Mouse (Mus musculus) intestine, embryonic 16.5 days (tissue): ENCODE data around the gene Nyap1. TPM values are rescaled to one million over a fixed set of nuclear protein-coding genes. Genes with fewer than 3 reads are reported as not detected.

ENCODE experiments used
- ATAC-seq: fragments of 200-750 bp; cut with Nextera tagmentation; 2 replicates; pipeline ENCODE4 v1.8.0; 2017; ENCODE audit warnings: moderate TSS enrichment, moderate library complexity
- H3K27ac ChIP-seq: fragments of 300-500 bp; sonication (generic); 2 replicates; pipeline ENCODE4 v1.5.1; 2014; ENCODE audit warnings: mild to moderate bottlenecking, low read length
- H3K27me3 ChIP-seq: fragments of 300-500 bp; sonication (generic); replicated peaks from 2 replicates; pipeline ENCODE4 v1.6.1; 2014; ENCODE audit warnings: low read length, control low read depth, mixed read lengths; ENCODE audit not compliant: control insufficient read depth, insufficient read depth
- H3K36me3 ChIP-seq: fragments of 300-500 bp; sonication (generic); 2 replicates; pipeline ENCODE4 v1.6.1; 2014; ENCODE audit warnings: low read length, control low read depth; ENCODE audit not compliant: control insufficient read depth, insufficient read depth
- H3K4me1 ChIP-seq: fragments of 300-500 bp; sonication (generic); 2 replicates; pipeline ENCODE4 v1.6.1; 2014; ENCODE audit warnings: low read length, control low read depth, mixed read lengths; ENCODE audit not compliant: control insufficient read depth, insufficient read depth
- H3K4me2 ChIP-seq: fragments of 300-500 bp; sonication (generic); 2 replicates; pipeline ENCODE4 v1.6.1; 2014; ENCODE audit warnings: low read depth, low read length, control low read depth
- H3K4me3 ChIP-seq: fragments of 300-500 bp; sonication (generic); 2 replicates; pipeline ENCODE4 v1.5.1; 2014; ENCODE audit warnings: mild to moderate bottlenecking, low read length
- H3K9ac ChIP-seq: fragments of 300-500 bp; sonication (generic); 2 replicates; pipeline ENCODE4 v1.6.1; 2014; ENCODE audit warnings: low read depth, low read length
- H3K9me3 ChIP-seq: fragments of 300-500 bp; sonication (generic); 2 replicates; pipeline ENCODE4 v1.6.1; 2016; ENCODE audit warnings: low read length, control low read depth; ENCODE audit not compliant: control insufficient read depth
- WGBS: fragments of 180-500 bp; shearing (Covaris S2); extraction: QIAGEN DNeasy Blood & Tissue Kit; methylation state at CpG from one replicate; pipeline ENCODE4 v1.1.7; 2014; 5-methylcytosine and 5-hydroxymethylcytosine counted together
- polyA plus RNA-seq: library from polyadenylated mRNA; unstranded; fragments of >200 nt; fragmentation: Nextera tagmentation; extraction: Ambion mirVana; gene quantifications from 2 replicates; pipeline ENCODE4 v1.2.1, GENCODE M21; 2015

Gene Nyap1
- polyA plus RNA-seq, 1 experiment from 2014 or later = 2.2 TPM

DNA sequence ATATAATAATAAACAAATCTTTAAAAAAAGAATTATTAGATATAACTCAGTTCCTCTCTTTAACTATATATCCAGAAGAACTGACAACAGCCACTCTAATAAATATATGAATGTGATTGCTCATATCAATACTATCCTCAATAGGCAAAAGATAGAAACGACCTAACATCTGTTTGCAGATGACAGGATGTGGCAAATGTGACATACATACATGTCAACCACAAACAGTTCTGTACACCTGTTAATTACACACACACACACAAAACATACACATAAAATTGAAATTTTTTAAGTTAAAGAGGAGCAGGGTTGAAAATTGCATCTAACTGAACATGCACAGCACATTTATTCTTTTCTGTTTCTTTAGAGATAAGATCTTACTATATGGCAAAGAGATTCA is 49.5 kb downstream of the Nyap1 start:
- H3K4me2 ChIP-seq = no peak overlapping the region
- H3K27ac ChIP-seq = no peak overlapping the region
- no peaks in the 10 kb centered on the region for H3K36me3 ChIP-seq
- no peaks in the 10 kb centered on the region for H3K9me3 ChIP-seq
- no peak for ATAC-seq
- H3K4me1 ChIP-seq = no peaks in the 10 kb centered on the region
- 65% methylated on average over 1 of the region's 1 CpGs for WGBS
- H3K9ac ChIP-seq = no peak overlapping the region
- no peaks in the 10 kb centered on the region for H3K27me3 ChIP-seq
- no peak overlapping the region for H3K4me3 ChIP-seq

DNA sequence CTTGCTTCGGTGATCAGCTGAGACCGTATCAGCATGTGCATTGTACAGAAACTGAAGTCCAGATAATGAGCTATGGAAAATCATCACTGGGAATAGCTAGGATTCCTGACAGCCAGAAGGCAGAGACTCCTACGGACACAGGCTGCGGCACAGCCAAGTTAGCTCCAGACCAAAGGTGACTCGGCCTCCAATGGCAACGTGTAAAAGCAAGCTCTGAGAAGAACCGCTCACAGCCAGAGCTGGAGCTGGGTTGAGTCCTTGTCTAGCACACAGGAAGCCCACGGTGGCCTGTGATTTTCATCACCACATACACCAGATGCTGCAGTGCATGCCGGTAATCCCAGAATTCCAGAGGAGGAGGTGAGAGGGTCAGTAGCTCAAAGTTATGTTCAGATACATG is 50.9 kb downstream of the Nyap1 start:
- no peak for ATAC-seq
- no peak overlapping the region for H3K9ac ChIP-seq
- no peak overlapping the region for H3K4me2 ChIP-seq
- no peaks in the 10 kb centered on the region for H3K36me3 ChIP-seq
- H3K9me3 ChIP-seq = no peaks in the 10 kb centered on the region
- H3K27me3 ChIP-seq = no peaks in the 10 kb centered on the region
- 64% methylated on average over 9 of the region's 9 CpGs for WGBS
- no peak overlapping the region for H3K27ac ChIP-seq
- H3K4me3 ChIP-seq = no peak overlapping the region
- no peaks in the 10 kb centered on the region for H3K4me1 ChIP-seq

DNA sequence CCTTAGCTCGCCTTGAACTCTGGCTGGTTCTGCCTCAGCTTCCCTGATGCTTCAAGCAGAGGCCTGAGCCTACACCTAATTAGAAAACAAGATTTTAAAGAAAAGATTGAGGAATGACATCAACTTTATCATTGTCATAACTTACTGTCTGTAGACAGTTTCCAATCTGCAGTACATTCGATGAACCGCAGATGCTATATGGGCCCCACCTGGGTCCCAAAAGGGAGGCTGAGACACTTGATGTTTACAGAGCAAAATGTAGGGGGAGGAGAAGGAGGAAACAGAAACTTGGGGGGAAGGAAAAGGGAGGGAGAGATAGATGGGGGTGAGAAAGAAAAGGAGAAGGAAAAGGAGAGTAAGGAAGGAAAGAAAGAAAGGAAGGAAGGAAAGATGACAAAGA is 51.4 kb downstream of the Nyap1 start:
- Histone ChIP-seq H3K9me3 (no peaks in the 10 kb centered on the region), H3K4me3 (no peak overlapping the region), H3K4me1 (0 out of 2 replicates have a peak, but pooled peaks cover 1% of the 10 kb centered on the region), H3K27ac (no peak overlapping the region), H3K4me2 (no peak overlapping the region), H3K9ac (no peak overlapping the region), H3K36me3 (no peaks in the 10 kb centered on the region), H3K27me3 (no peaks in the 10 kb centered on the region)
- WGBS = 80% methylated on average over 3 of the region's 3 CpGs
- no peak for ATAC-seq

DNA sequence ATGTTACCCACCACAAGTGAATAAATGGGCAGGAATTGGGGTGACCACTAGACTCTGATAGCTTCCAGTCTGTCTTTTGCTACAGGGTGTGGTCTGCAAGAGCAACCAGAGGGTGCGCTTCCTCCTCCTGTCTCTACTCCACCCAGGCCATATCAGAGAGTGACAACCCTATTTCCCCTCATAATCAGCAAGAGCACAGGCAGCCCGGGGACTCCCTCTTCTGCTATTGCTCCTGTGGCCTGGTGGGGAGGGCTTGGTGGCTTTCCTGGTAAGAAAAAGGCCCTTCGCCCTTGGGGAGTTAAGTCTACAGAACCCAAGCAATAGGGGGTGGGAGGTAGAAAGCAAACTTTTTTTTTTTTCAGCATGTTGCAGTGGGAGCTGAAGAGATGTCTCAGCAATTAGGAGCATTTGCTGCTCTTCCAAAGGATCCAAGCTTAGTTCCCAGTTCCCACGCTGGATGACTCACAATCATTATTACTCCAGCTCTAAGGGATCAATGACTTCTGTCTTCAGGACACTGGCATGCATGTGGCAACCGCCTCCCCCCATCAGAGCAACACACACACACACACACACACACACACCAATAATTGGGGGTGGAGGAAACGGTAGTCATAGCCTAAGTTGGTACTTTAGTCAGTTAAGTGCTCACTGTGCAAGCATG is 55.1 kb downstream of the Nyap1 start:
- no peak for ATAC-seq

DNA sequence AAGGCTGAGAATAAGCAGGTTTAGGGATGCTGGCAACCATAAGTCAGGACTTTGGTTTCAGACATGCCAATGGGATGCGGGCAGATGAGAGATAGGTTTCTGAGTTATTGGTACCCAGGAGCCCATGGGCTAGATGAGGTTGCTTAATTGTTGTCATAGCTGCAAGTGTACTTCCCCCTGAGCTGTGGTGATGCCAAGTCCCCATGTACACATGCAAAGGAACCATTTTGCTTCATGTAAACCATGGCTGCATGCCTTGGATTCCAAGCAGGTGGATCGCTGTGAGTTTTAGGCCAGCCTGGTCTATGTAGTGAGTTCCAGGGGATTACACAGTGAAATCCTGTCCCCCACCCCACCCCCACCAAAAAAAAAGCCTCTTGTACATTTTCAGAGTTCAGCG is 55.8 kb downstream of the Nyap1 start:
- WGBS = 89% methylated on average over 3 of the region's 3 CpGs
- Histone ChIP-seq H3K9me3 (no peaks in the 10 kb centered on the region), H3K4me3 (no peak overlapping the region), H3K9ac (no peak overlapping the region), H3K36me3 (no peaks in the 10 kb centered on the region), H3K4me1 (peaks cover 16% of the 10 kb centered on the region), H3K27me3 (no peaks in the 10 kb centered on the region), H3K27ac (no peak overlapping the region), H3K4me2 (no peak overlapping the region)
- no peak for ATAC-seq

More for the DNA sequence above, 55.1 kb downstream of the Nyap1 start:
- H3K4me1 ChIP-seq = peaks cover 16% of the 10 kb centered on the region
- H3K27me3 ChIP-seq = no peaks in the 10 kb centered on the region
- H3K4me3 ChIP-seq = no peak overlapping the region
- 72% methylated on average over 6 of the region's 6 CpGs for WGBS
- no peaks in the 10 kb centered on the region for H3K9me3 ChIP-seq
- no peak overlapping the region for H3K27ac ChIP-seq
- no peak overlapping the region for H3K9ac ChIP-seq
- H3K36me3 ChIP-seq = no peaks in the 10 kb centered on the region
- no peak overlapping the region for H3K4me2 ChIP-seq

DNA sequence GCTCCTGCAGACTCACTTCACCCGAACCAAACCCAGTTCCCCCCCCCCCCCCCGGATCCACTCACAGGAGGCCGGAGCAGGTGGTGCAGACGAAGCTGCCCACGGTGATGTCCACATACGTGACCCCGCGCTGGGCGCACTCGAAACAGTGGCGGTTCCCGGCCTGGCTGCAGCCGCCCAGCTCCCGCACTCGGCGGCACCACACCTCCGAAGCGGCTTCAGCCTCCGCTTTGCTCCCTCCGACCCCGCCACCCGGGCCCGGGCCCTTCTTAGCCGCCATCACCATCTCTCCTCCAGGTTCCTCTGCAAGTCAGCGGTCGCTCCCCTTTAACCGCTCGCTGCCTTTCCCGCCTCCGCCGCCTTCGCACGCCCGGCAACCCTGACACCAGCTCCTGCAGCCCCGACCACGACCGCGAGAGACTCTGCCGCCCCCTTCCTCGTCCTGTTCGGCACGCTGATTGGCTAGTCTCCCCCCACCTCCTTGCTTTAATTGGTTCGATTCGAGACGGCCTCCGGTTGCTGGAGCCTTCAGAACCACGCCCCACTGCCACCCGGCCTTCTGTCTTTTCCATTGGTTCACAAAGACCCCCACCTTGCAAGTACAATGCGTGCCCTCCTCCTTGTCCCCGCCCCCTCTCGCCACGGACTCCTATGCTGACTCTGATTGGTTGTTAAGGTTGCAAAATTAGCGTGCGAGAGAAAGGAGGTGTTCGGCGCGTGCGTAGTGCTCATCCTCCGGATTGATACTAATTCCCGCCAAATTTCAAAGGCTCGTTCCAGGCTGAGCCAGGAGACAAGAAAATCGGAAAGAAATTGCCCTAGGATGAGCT is 56.9 kb downstream of the Nyap1 start, which contains the start of gene Agfg2:
Gene Agfg2 (minus strand): TSS at position 433 of the 830 bp plus-strand sequence.
- H3K27ac ChIP-seq = peak within 1 kb of the TSS; percentile 45
- H3K9me3 ChIP-seq = no peaks in the 10 kb centered on the region
- peaks cover 16% of the 10 kb centered on the region for H3K4me1 ChIP-seq
- under 1% methylated on average over 58 of the region's 62 CpGs for WGBS
- H3K36me3 ChIP-seq = no peaks in the 10 kb centered on the region
- ATAC-seq = peak; percentile 97
- peak within 1 kb of the TSS; percentile 82 for H3K9ac ChIP-seq
- peak within 1 kb of the TSS; percentile 85 for H3K4me2 ChIP-seq
- H3K4me3 ChIP-seq = peak within 1 kb of the TSS; percentile 79
- H3K27me3 ChIP-seq = no peaks in the 10 kb centered on the region

DNA sequence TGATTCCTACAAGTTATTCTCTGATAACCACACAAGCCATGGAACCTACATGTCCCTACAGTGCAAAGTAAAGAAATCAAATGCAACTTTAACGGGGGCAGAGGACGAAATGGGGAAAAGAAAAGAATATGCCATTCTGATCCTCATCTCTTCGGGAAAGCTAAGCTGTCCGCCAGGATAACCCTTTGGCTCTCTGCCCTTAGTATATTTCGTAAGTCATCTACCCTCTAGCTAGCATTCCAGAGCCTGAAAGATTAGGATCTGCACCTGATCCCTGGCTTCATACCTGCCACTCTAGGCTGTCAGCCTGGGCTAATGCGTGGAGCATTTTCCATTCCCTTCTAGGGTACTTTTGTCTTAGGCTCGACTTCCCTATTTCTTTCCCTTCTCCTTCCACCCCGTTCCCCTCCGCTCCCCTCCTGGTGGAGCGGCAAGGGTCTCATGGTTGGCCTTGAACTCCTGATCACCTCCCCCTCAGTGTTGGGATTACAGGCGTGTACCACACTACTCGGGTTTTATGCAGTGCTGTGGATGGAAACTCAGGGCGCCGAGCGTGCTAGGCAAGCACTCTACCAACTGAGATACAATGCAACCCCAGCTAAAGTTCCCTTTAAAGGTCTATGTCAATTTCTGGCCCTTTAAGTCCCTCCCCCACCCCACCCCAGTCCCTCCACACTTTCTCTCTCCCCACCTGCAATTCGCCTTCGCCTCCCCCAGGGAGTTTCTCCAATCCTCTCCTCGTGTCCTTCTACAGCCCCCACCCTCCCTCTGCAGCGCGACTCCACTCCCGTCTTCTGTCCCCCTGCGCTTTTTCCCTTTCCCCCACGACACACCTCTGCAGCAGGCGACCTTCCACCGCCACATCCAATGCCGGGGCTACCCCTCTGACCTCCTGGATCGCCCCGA is 57.8 kb downstream of the Nyap1 start:
- no peaks in the 10 kb centered on the region for H3K27me3 ChIP-seq
- ATAC-seq = peak; percentile 5
- WGBS = 9% methylated on average over 28 of the region's 28 CpGs
- H3K4me2 ChIP-seq = peak overlapping the region; percentile 85
- peak overlapping the region; percentile 79 for H3K4me3 ChIP-seq
- H3K27ac ChIP-seq = peak overlapping the region; percentile 45
- peak overlapping the region; percentile 82 for H3K9ac ChIP-seq
- no peaks in the 10 kb centered on the region for H3K9me3 ChIP-seq
- H3K36me3 ChIP-seq = no peaks in the 10 kb centered on the region
- H3K4me1 ChIP-seq = peaks cover 16% of the 10 kb centered on the region

DNA sequence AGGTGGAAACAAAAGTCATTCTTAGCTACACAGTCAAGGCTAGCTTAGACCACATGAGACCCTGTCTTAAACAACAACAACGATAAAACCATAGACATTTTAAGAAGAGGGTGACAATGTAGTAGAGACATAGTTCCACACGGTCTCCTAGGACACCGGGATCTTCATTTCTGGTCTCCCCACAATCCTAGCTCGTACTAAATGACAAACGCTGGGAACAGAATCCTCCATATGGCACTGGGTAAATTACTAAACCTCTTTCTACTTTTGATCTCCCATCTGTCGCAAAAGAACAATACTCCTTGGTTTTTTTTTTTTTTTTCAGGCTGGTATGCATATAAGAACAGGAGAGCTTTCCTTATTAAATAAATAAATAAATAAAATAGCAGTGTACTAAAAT is 58.9 kb downstream of the Nyap1 start:
- H3K9me3 ChIP-seq = no peaks in the 10 kb centered on the region
- no peak overlapping the region for H3K4me3 ChIP-seq
- WGBS = 86% methylated on average over 6 of the region's 6 CpGs
- no peak overlapping the region for H3K4me2 ChIP-seq
- H3K9ac ChIP-seq = no peak overlapping the region; the same call in 1 of the 2 replicates
- no peak for ATAC-seq
- H3K4me1 ChIP-seq = peaks cover 16% of the 10 kb centered on the region
- H3K27me3 ChIP-seq = no peaks in the 10 kb centered on the region
- no peaks in the 10 kb centered on the region for H3K36me3 ChIP-seq
- no peak overlapping the region for H3K27ac ChIP-seq
